Mouse (Mus musculus) hindbrain, embryonic 12.5 days (tissue): ENCODE measurements around the gene Chid1. TPM values are rescaled to one million over a fixed set of nuclear protein-coding genes. Genes with fewer than 3 reads are reported as not detected.
A peak's percentile ranks its signal among the peaks of the same experiment; 100 is the strongest.

Experiments used
- ATAC-seq: fragments of 200-750 bp; cut with Nextera tagmentation; 2 replicates; pipeline ENCODE4 v1.8.0; 2017; ENCODE audit warnings: moderate TSS enrichment; ENCODE audit not compliant: low FRiP score
- H3K27ac ChIP-seq: fragments of 300-500 bp; sonication (generic); 2 replicates; pipeline ENCODE4 v1.5.1; 2016; ENCODE audit warnings: mild to moderate bottlenecking
- H3K27me3 ChIP-seq: fragments of 300-500 bp; sonication (generic); 2 replicates; pipeline ENCODE4 v1.6.1; 2016; ENCODE audit warnings: mild to moderate bottlenecking
- H3K36me3 ChIP-seq: fragments of 300-500 bp; sonication (generic); 2 replicates; pipeline ENCODE4 v1.6.1; 2016; ENCODE audit warnings: mild to moderate bottlenecking
- H3K4me1 ChIP-seq: fragments of 300-500 bp; sonication (generic); 2 replicates; pipeline ENCODE4 v1.6.1; 2016
- H3K4me2 ChIP-seq: fragments of 300-500 bp; sonication (generic); replicated peaks from 2 replicates; pipeline ENCODE4 v1.6.1; 2016; ENCODE audit warnings: mild to moderate bottlenecking
- H3K4me3 ChIP-seq: fragments of 300-500 bp; sonication (generic); 2 replicates; pipeline ENCODE4 v1.5.1; 2016; ENCODE audit warnings: mild to moderate bottlenecking
- H3K9ac ChIP-seq: fragments of 300-500 bp; sonication (generic); 2 replicates; pipeline ENCODE4 v1.6.1; 2016; ENCODE audit warnings: mild to moderate bottlenecking, moderate library complexity
- H3K9me3 ChIP-seq: fragments of 300-500 bp; sonication (generic); replicated peaks from 2 replicates; pipeline ENCODE4 v1.6.1; 2016; ENCODE audit warnings: mild to moderate bottlenecking
- WGBS: fragments of 180-500 bp; shearing (Covaris S2); methylation state at CpG from one replicate; pipeline ENCODE4 v1.1.7; 2016; 5-methylcytosine and 5-hydroxymethylcytosine counted together
- polyA plus RNA-seq: library from polyadenylated mRNA; unstranded; fragments of >200 nt; fragmentation: Nextera tagmentation; extraction: Ambion mirVana; gene quantifications from 2 replicates; pipeline ENCODE4 v1.2.1, GENCODE M21; 2016

Gene Chid1
- polyA plus RNA-seq, 1 experiment from 2014 or later, result 31.8 TPM

DNA sequence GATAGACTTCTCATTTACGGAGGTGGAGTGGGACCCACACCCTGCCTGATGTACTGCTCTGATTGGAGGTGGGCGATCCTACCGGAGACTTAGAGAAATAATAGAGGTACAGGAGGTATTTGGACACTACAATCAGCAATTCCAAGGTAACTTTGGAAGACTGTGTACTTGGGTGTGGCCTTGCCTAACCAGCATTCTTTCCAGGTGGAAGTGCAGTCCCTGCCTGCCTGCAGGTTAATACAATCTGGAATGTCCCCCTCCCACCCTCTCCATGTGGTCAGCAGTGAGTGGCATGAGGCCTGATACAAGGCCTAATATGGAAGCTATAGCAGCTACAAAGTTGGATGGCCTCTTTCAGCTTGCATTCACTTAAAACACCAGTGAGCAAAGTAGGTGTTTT is 30.3 kb upstream of the Chid1 start:
- ATAC-seq, result no peak
- H3K4me2 ChIP-seq, result no peak overlapping the region
- 94% methylated on average over 3 of the region's 3 CpGs for WGBS
- H3K9ac ChIP-seq, result no peak overlapping the region
- H3K27ac ChIP-seq, result no peak overlapping the region
- H3K36me3 ChIP-seq, result no peaks in the 10 kb centered on the region
- no peaks in the 10 kb centered on the region for H3K9me3 ChIP-seq
- no peaks in the 10 kb centered on the region for H3K27me3 ChIP-seq
- H3K4me1 ChIP-seq, result peaks cover 8% of the 10 kb centered on the region; the same call in 1 of the 2 replicates
- H3K4me3 ChIP-seq, result no peak overlapping the region

DNA sequence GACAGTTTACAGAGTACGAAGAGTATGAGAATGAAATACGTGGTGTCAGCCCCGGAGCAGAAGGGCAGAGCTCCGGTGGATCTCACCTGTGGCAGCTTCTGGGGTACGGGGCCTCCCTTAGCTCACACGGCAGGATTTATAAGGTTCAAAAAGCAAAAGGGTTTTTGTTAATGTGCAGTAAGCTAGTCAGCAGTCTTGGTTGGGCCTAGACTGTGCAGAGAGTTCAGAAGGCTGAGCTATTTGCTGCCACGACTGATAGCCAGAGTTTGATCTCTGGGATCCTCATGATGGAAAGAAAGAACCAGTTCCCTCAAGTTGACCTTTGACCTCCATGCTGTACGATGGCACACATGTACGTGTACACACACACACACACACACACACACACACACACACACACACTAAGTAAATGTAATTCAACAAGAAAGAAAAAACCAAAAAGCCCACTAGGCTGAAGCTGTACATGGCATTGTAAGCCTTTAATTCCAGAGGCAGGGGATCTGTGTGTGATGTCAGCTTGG is 29.7 kb upstream of the Chid1 start:
- Histone ChIP-seq H3K4me2 (no peak overlapping the region), H3K27me3 (no peaks in the 10 kb centered on the region), H3K9me3 (no peaks in the 10 kb centered on the region), H3K27ac (no peak overlapping the region), H3K4me3 (no peak overlapping the region), H3K4me1 (peaks cover 14% of the 10 kb centered on the region), H3K9ac (no peak overlapping the region), H3K36me3 (no peaks in the 10 kb centered on the region)
- 90% methylated on average over 9 of the region's 9 CpGs for whole genome bisulfite sequencing
- ATAC-seq, result no peak

DNA sequence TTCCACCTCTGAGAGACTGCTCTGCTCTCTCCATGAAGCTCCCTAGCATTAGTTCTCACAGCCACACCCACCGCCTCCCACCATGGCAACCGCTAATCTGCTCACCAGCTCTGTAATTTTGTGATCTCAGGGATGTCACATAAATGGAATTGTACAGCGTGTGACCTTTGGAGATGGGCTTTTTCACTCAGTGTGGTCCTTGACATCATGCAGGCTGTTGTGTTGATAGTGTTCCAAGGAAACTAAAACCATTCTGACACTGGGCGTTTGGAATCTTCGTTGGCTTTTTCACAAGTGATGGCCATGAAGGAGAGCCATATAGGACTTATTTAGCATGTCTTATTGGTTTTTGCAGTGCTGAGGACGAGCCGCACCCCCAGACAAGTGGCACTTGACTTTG is 26.9 kb upstream of the Chid1 start:
- 87% methylated on average over 7 of the region's 7 CpGs for WGBS
- no peak overlapping the region for H3K27ac ChIP-seq

DNA sequence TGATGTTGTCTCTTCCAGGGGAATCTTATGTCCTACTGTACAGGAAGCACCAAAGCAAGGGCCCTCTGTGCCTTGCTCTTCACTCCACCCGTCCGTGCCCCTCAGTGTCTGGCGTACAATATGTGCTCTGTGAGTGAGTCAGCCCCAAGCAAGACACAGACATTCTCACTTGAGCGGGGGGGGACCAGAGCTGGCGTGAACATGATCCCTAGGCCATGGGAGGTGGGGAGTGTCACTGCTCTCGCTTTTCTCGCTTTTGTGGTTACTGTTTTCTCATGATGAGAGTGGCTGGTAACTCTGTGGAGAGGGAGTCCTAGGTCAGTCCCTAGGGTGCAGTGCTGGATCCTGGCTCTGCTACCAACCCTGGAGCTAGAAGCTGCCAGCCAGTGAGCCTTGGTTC is 24.9 kb upstream of the Chid1 start:
- Histone ChIP-seq H3K4me2 (no peak overlapping the region), H3K4me1 (peaks cover 32% of the 10 kb centered on the region), H3K27me3 (no peaks in the 10 kb centered on the region), H3K9ac (0 out of 2 replicates have a peak overlapping the region, but pooled peaks have one; percentile 45), H3K4me3 (no peak overlapping the region), H3K27ac (no peak overlapping the region), H3K36me3 (no peaks in the 10 kb centered on the region), H3K9me3 (no peaks in the 10 kb centered on the region)
- 73% methylated on average over 7 of the region's 7 CpGs for WGBS
- no peak for ATAC-seq

More for the DNA sequence above, 26.9 kb upstream of the Chid1 start:
- Histone ChIP-seq H3K4me2 (no peak overlapping the region), H3K9me3 (no peaks in the 10 kb centered on the region), H3K36me3 (no peaks in the 10 kb centered on the region), H3K9ac (no peak overlapping the region), H3K27me3 (no peaks in the 10 kb centered on the region), H3K4me1 (peaks cover 29% of the 10 kb centered on the region), H3K4me3 (no peak overlapping the region)
- ATAC-seq, result no peak

DNA sequence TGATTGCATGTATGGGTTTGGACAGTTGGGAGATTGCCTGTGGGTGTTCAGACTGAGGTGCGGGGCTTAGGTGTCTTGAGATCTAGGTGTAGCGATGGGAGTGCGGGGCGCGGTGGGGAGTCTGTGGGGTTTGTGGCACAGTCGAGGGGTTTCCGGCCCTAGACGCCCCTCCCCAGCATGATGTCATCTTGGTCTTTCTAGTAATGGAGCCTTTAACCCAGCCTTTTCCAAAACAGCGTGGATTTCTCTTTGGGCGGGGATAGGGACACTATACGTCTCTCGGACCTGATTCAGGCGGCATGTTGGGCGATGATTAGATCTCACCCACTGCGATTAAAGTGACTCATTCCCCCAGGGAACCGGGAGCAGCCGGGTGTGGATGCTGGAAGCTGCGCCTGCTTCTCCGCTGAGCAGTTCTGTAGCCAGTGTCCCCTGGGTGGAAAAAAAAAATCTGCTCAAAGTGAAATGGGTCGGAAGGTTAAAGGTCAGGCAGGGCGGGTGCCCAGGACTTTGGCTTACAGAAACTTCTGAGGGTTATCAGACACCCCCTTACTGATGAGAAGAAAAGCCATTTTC is 23.3 kb upstream of the Chid1 start:
- H3K4me1 ChIP-seq, result peaks cover 26% of the 10 kb centered on the region
- no peaks in the 10 kb centered on the region for H3K27me3 ChIP-seq
- peak overlapping the region; percentile 86 for H3K27ac ChIP-seq
- H3K4me3 ChIP-seq, result peak overlapping the region; percentile 98
- H3K9me3 ChIP-seq, result no peaks in the 10 kb centered on the region
- H3K4me2 ChIP-seq, result peak overlapping the region; percentile 86
- ATAC-seq, result no peak; the same call in none of the 2 replicates
- H3K36me3 ChIP-seq, result no peaks in the 10 kb centered on the region
- peak overlapping the region; percentile 99 for H3K9ac ChIP-seq
- WGBS, result under 1% methylated on average over 21 of the region's 21 CpGs

DNA sequence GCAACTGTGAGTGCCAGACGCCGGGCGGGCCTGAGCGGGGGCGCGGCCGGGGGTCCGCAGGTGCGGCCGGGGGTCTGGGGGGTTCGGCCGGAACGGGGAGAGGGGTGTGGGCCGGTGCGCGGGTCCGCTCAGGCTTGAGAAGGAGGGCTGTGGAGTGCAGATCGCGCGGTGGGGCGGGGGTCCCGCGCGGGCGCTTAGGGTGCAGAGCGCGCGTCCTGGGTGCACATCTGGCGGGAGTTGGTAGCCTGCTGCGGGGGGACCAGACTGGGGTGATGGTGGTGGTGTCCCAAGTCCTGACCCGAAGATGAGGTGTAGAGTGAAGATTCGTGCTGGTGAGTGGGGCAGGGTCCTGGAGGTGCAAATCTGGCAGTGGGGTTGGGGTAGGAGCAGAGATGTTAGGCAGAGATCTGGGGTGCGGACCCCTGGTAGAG is 22.8 kb upstream of the Chid1 start:
- no peaks in the 10 kb centered on the region for H3K27me3 ChIP-seq
- H3K36me3 ChIP-seq, result no peaks in the 10 kb centered on the region
- peak overlapping the region; percentile 86 for H3K27ac ChIP-seq
- H3K4me3 ChIP-seq, result peak overlapping the region; percentile 98
- peak overlapping the region; percentile 99 for H3K9ac ChIP-seq
- 1% methylated on average over 33 of the region's 33 CpGs for WGBS
- peaks cover 26% of the 10 kb centered on the region for H3K4me1 ChIP-seq
- ATAC-seq, result peak; percentile 66
- no peaks in the 10 kb centered on the region for H3K9me3 ChIP-seq
- peak overlapping the region; percentile 86 for H3K4me2 ChIP-seq

DNA sequence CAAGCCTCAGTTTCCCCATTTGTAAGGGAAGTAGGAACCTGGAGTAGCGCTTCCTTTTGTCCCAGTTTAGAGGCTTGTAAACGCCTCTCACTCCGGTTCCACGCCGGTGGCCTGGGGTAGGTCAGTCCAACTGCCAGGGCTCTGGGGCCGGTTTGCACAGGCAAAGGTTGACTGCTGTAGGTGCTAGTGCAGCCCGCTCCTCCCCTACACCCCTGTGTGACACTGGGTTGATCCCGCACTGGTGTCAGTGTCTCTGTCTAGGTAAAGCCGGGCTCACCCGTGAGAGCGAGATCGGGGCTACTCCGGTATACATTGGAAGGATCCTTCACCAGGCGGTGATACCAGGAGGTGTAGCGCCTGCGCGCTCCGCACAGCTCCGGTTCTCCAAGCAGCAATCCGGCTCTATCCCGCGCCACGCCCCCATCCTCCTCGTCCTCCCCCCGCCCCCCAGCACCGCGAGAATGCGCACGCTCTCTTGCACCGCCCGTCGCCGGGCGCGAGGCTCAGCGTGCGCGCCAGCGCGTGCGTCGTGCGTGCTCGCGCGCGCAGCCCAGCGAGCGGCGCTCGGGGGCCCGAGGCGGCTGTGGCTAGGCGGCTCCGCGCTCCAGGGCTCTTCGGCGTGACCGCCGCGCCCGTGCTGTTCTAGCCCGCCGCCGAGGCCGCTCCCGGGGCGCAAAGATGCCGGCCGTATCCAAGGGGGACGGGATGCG is 22.2 kb upstream of the Chid1 start, which contains the start of gene Ap2a2:
Ap2a2 (plus strand) TSS at position 492 of the 710 bp plus-strand sequence.
- H3K27me3 ChIP-seq, result no peaks in the 10 kb centered on the region
- WGBS, result 1% methylated on average over 72 of the region's 72 CpGs
- H3K4me2 ChIP-seq, result peak within 1 kb of the TSS; percentile 86
- no peaks in the 10 kb centered on the region for H3K9me3 ChIP-seq
- H3K4me3 ChIP-seq, result peak within 1 kb of the TSS; percentile 98
- peak; percentile 96 for ATAC-seq
- peaks cover 26% of the 10 kb centered on the region for H3K4me1 ChIP-seq
- peak within 1 kb of the TSS; percentile 99 for H3K9ac ChIP-seq
- H3K27ac ChIP-seq, result peak within 1 kb of the TSS; percentile 86
- H3K36me3 ChIP-seq, result no peaks in the 10 kb centered on the region

DNA sequence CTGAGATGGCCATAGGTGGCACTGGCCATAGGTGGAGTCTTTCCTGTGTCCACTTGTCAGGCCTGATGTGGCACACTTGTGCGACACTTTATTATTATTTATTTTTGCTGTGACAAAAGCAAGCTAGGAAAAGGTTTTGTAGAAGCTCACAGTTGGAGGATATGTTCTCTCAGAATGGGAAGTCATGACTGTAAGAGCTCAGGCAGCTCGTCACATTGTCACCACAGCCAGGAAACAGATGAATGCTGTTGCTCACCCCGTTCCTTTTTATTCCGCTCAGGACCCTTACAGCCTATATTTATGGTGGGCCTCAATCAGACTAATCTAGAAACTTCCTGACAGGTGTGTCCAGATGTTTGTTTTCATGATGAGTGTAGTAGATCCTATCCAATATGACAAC is 20.8 kb upstream of the Chid1 start:
- ATAC-seq, result no peak
- no peaks in the 10 kb centered on the region for H3K27me3 ChIP-seq
- 87% methylated on average over 4 of the region's 4 CpGs for WGBS

DNA sequence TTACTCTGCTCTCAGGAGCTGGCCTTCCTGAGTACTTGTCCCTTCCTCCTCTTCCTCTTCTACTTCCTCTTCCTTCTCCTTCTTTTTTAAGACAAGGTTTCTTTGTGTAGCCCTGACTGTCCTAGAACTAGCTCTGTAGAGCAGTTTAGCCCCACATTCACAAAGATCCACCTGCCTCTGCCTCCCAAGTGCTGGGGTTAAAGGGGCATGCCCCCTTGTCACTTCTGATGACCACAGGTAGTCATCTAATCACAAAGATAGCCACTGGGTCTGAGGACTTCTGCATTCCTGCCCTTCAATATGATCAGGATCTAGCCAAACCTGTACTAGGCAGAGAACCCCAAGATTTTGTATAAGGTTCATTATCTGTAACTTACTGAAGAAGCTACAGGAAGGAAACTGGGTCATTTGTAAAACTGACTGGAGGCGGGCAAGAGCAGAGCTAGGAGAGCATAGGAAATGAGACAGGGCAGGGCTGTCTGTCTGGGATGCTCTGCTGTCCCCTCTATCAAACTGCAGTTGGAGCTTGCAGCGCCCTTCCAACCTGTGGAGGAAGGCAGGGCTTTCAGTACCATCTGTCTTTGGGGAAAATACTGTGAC is 20.2 kb upstream of the Chid1 start:
- no peaks in the 10 kb centered on the region for H3K27me3 ChIP-seq
- no peak overlapping the region for H3K9ac ChIP-seq
- H3K4me1 ChIP-seq, result peaks cover 23% of the 10 kb centered on the region
- ATAC-seq, result no peak
- no peak overlapping the region for H3K4me2 ChIP-seq
- 75% methylated on average over 2 of the region's 2 CpGs for WGBS
- no peak overlapping the region for H3K4me3 ChIP-seq
- H3K36me3 ChIP-seq, result no peaks in the 10 kb centered on the region
- no peak overlapping the region for H3K27ac ChIP-seq
- H3K9me3 ChIP-seq, result no peaks in the 10 kb centered on the region

More for the DNA sequence above, 20.8 kb upstream of the Chid1 start:
- Histone ChIP-seq H3K9ac (no peak overlapping the region), H3K4me2 (no peak overlapping the region), H3K27ac (no peak overlapping the region), H3K4me3 (no peak overlapping the region), H3K9me3 (no peaks in the 10 kb centered on the region), H3K36me3 (no peaks in the 10 kb centered on the region), H3K4me1 (peaks cover 26% of the 10 kb centered on the region)

DNA sequence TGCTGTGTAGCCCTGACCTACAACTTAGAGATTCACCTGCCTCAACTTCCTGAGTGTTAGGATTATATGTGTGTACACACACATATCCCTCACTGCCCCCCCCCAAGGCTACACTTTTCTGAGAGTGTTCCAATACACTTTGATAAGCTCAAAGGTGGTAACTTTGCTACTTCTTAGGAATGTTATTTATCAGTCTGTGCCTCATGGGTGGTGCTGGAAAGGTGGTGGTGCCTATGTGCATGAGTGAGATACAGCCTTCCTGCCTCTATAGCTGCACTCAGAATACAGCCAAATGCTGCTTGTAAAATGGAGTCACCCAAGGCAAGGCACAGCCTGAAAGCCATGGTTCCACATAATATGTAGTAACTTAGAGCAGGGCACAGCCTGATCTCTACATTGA is 19.3 kb upstream of the Chid1 start:
- no peaks in the 10 kb centered on the region for H3K9me3 ChIP-seq
- no peak overlapping the region for H3K4me2 ChIP-seq
- no peak overlapping the region for H3K9ac ChIP-seq
- H3K36me3 ChIP-seq, result no peaks in the 10 kb centered on the region
- no peak overlapping the region for H3K27ac ChIP-seq
- H3K4me3 ChIP-seq, result no peak overlapping the region
- H3K4me1 ChIP-seq, result peaks cover 15% of the 10 kb centered on the region
- H3K27me3 ChIP-seq, result no peaks in the 10 kb centered on the region
- no peak for ATAC-seq

DNA sequence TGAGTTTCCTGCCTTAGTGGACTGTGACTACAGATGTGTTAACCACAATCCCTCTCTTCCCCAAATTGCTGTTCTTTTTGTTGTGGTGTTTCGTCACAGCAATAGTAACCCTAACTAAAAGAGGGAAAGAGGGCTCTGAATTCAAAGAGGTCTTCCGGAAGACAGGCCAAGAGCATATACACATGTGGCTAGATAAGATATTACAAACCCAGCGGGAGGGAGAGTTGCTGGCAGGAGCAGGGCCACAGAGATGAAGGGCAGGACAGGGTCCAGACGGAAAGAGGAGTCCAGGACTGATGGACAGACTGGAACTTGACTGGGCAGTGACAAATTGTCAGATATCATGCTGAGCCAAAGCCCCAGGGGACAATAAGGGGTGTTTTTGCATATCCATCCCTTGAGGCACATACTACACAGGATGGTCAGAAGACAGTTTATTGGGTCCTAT is 18.7 kb upstream of the Chid1 start:
- no peak overlapping the region for H3K4me3 ChIP-seq
- H3K27ac ChIP-seq, result no peak overlapping the region
- WGBS, result 66% methylated on average over 4 of the region's 4 CpGs
- no peaks in the 10 kb centered on the region for H3K36me3 ChIP-seq
- no peak for ATAC-seq
- no peak overlapping the region for H3K4me2 ChIP-seq
- H3K4me1 ChIP-seq, result peaks cover 9% of the 10 kb centered on the region
- H3K9me3 ChIP-seq, result no peaks in the 10 kb centered on the region
- no peak overlapping the region for H3K9ac ChIP-seq
- H3K27me3 ChIP-seq, result no peaks in the 10 kb centered on the region

DNA sequence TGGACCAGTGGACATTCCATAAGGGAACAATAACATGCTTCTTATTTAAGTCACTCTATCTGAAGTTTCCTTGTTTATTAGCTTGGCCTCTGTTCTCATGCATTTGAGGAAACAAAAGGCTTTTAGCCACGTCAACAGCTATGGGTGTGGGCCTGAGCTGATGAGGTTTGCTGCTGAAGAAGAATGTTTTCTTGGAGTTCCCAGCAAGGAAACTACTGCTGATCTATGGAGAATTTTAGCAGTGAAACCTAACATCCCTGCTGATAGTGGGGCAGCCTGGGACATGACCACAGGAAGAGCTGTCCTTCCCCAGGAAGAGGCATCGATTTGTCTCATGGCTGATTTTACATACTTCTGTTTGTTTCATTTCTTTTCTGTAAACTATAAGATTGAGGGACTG is 10.8 kb upstream of the Chid1 start:
- Histone ChIP-seq H3K4me1 (no peaks in the 10 kb centered on the region), H3K36me3 (no peaks in the 10 kb centered on the region), H3K4me2 (no peak overlapping the region), H3K27ac (no peak overlapping the region), H3K4me3 (no peak overlapping the region), H3K9me3 (no peaks in the 10 kb centered on the region), H3K27me3 (no peaks in the 10 kb centered on the region), H3K9ac (no peak overlapping the region)
- ATAC-seq, result no peak
- 88% methylated on average over 2 of the region's 2 CpGs for WGBS
